Mouse (Mus musculus) kidney, embryonic 14.5 days (tissue): ENCODE results near the gene Blmh. TPM values are rescaled to one million over a fixed set of nuclear protein-coding genes. Genes with fewer than 3 reads are reported as not detected.
A peak's percentile ranks its signal among the peaks of the same experiment; 100 is the strongest.
"Not testable (repeated sequence)": the region's sequence is repeated elsewhere in the genome, so short reads cannot be mapped to it uniquely, and the experiment has no call there.

Experiments
- ATAC-seq: fragments of 200-750 bp; cut with Nextera tagmentation; 2 replicates; pipeline ENCODE4 v1.8.0; 2017; ENCODE audit warnings: moderate number of reproducible peaks, mild to moderate bottlenecking, moderate TSS enrichment, moderate library complexity; ENCODE audit not compliant: low FRiP score, low TSS enrichment
- H3K27ac ChIP-seq: fragments of 300-500 bp; sonication (generic); 2 replicates; pipeline ENCODE4 v1.5.1; 2014; ENCODE audit warnings: low read depth, mild to moderate bottlenecking, low read length, moderate library complexity, mixed read lengths
- H3K27me3 ChIP-seq: fragments of 300-500 bp; sonication (generic); 2 replicates; pipeline ENCODE4 v1.6.1; 2014; ENCODE audit warnings: mild to moderate bottlenecking, low read length; ENCODE audit not compliant: control insufficient read depth, insufficient read depth
- H3K36me3 ChIP-seq: fragments of 300-500 bp; sonication (generic); 2 replicates; pipeline ENCODE4 v1.6.1; 2014; ENCODE audit warnings: low read length, mixed read lengths; ENCODE audit not compliant: control insufficient read depth, insufficient read depth
- H3K4me1 ChIP-seq: fragments of 300-500 bp; sonication (generic); 2 replicates; pipeline ENCODE4 v1.6.1; 2014; ENCODE audit warnings: low read length, mixed read lengths; ENCODE audit not compliant: control insufficient read depth, insufficient read depth
- H3K4me2 ChIP-seq: fragments of 300-500 bp; sonication (generic); replicated peaks from 2 replicates; pipeline ENCODE4 v1.6.1; 2014; ENCODE audit warnings: low read depth, mild to moderate bottlenecking, low read length
- H3K4me3 ChIP-seq: fragments of 300-500 bp; sonication (generic); 2 replicates; pipeline ENCODE4 v1.5.1; 2014; ENCODE audit warnings: mild to moderate bottlenecking, low read length
- H3K9ac ChIP-seq: fragments of 300-500 bp; sonication (generic); 2 replicates; pipeline ENCODE4 v1.6.1; 2014; ENCODE audit warnings: low read depth, mild to moderate bottlenecking, low read length, moderate library complexity
- H3K9me3 ChIP-seq: fragments of 300-500 bp; sonication (generic); 2 replicates; pipeline ENCODE4 v1.6.1; 2016; ENCODE audit warnings: low read length; ENCODE audit not compliant: control insufficient read depth
- WGBS: fragments of 180-500 bp; shearing (Covaris S2); extraction: QIAGEN DNeasy Blood & Tissue Kit; methylation state at CpG from one replicate; pipeline ENCODE4 v1.1.7; 2014; 5-methylcytosine and 5-hydroxymethylcytosine counted together
- polyA plus RNA-seq: library from polyadenylated mRNA; unstranded; fragments of >200 nt; fragmentation: Nextera tagmentation; extraction: Ambion mirVana; gene quantifications from 2 replicates; pipeline ENCODE4 v1.2.1, GENCODE M21; 2014

The Blmh gene
- polyA plus RNA-seq, 1 experiment from 2014 or later, result 160 TPM

DNA sequence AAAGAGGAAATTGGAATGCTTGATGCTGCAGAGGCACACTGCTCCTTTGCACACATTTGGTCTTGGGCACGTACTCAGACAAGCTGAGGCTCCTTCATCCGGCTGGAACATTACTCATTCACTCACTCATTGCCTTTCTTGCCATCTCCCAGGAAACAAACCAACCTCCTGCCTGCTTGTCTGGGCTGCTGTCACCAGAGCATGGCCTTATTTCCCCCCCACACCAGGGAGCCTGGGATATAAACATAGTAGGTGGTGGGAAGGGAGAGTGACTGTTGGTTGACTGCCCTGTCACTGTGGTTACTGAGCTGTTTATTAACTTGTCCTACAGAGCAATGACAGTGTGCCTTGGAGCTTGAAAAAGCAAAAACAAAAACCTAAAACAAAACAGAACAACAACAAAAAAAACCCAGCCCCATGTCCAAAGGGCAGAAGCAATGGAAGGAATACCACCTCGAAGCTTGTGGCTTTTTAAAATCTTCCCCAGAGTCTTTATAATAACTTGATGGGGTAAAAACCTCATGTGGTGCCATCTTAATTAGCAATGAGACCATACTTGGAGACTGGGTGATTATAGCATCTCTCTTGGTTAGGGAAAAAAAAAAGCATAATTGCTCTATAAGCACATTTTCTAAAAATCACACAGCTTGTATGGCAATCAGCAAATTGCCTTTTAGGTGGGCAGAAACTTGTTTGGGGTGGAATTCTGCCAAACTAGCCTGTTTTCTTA is 13.1 kb upstream of the Blmh start:
- ATAC-seq, result peak; percentile 90
- H3K27ac ChIP-seq, result peak overlapping the region; percentile 71
- no peaks in the 10 kb centered on the region for H3K27me3 ChIP-seq
- WGBS, result 47% methylated on average over 3 of the region's 3 CpGs
- H3K4me1 ChIP-seq, result peaks cover 20% of the 10 kb centered on the region; the same call in 1 of the 2 replicates
- H3K4me2 ChIP-seq, result no peak overlapping the region
- H3K36me3 ChIP-seq, result no peaks in the 10 kb centered on the region
- no peaks in the 10 kb centered on the region for H3K9me3 ChIP-seq
- no peak overlapping the region for H3K4me3 ChIP-seq
- H3K9ac ChIP-seq, result no peak overlapping the region

DNA sequence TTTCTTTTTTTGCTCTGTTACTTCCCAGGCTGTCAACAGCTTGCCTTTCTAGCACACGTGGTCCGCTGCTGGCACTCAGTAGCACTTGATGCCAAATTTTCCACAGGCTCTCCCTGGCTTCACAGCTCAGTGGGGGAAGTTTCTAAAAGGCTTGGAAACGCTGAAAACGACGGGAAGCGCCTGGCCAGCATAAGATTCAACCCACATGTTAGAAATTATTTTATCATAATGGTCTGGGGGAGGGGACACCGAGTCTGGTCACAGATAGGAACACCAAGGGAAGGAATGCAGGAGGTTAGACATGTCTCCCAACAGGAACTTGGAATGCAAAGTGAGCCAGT is 12.6 kb upstream of the Blmh start:
- Histone ChIP-seq H3K27me3 (no peaks in the 10 kb centered on the region), H3K4me2 (no peak overlapping the region), H3K36me3 (no peaks in the 10 kb centered on the region), H3K9me3 (no peaks in the 10 kb centered on the region), H3K4me3 (no peak overlapping the region), H3K27ac (peak overlapping the region; percentile 45), H3K4me1 (peaks cover 23% of the 10 kb centered on the region; the same call in 1 of the 2 replicates), H3K9ac (no peak overlapping the region)
- no peak for ATAC-seq
- 46% methylated on average over 7 of the region's 7 CpGs for WGBS

GRCm38 (mm10) chr11:76914366-76914765 is 10.2 kb upstream of the Blmh start:
- no peak for ATAC-seq
- no peaks in the 10 kb centered on the region for H3K36me3 ChIP-seq
- H3K27ac ChIP-seq, result no peak overlapping the region
- WGBS, result 65% methylated on average over 7 of the region's 7 CpGs
- H3K27me3 ChIP-seq, result no peaks in the 10 kb centered on the region
- no peak overlapping the region for H3K4me2 ChIP-seq
- H3K4me1 ChIP-seq, result peaks cover 29% of the 10 kb centered on the region; the same call in 1 of the 2 replicates
- H3K4me3 ChIP-seq, result no peak overlapping the region
- H3K9ac ChIP-seq, result no peak overlapping the region
- H3K9me3 ChIP-seq, result no peaks in the 10 kb centered on the region

GRCm38 (mm10) chr11:76916539-76917229 is 7.9 kb upstream of the Blmh start:
- H3K4me3 ChIP-seq, result no peak overlapping the region; the same call in 1 of the 2 replicates

GRCm38 (mm10) chr11:76917230-76917548 is 7.4 kb upstream of the Blmh start:
- Histone ChIP-seq H3K4me2 (peak overlapping the region; percentile 17), H3K4me1 (peaks cover 24% of the 10 kb centered on the region; the same call in 1 of the 2 replicates), H3K4me3 (no peak overlapping the region; the same call in 1 of the 2 replicates), H3K27me3 (no peaks in the 10 kb centered on the region), H3K9me3 (no peaks in the 10 kb centered on the region), H3K27ac (peak overlapping the region; percentile 10), H3K36me3 (no peaks in the 10 kb centered on the region), H3K9ac (no peak overlapping the region)
- ATAC-seq, result peak; percentile 45; the same call in 1 of the 2 replicates
- 34% methylated on average over 3 of the region's 3 CpGs for WGBS

More at GRCm38 (mm10) chr11:76916539-76917229, 7.9 kb upstream of the Blmh start:
- H3K36me3 ChIP-seq, result no peaks in the 10 kb centered on the region
- peak; percentile 75 for ATAC-seq
- no peaks in the 10 kb centered on the region for H3K9me3 ChIP-seq
- 14% methylated on average over 13 of the region's 13 CpGs for WGBS
- no peak overlapping the region for H3K9ac ChIP-seq
- H3K27me3 ChIP-seq, result no peaks in the 10 kb centered on the region
- peak overlapping the region; percentile 17 for H3K4me2 ChIP-seq
- H3K27ac ChIP-seq, result peak overlapping the region; percentile 10; the same call in 1 of the 2 replicates
- H3K4me1 ChIP-seq, result peaks cover 29% of the 10 kb centered on the region; the same call in 1 of the 2 replicates

GRCm38 (mm10) chr11:76920607-76921006 is 4.0 kb upstream of the Blmh start:
- Histone ChIP-seq H3K9ac (no peak overlapping the region), H3K4me2 (no peak overlapping the region), H3K36me3 (no peaks in the 10 kb centered on the region), H3K9me3 (no peaks in the 10 kb centered on the region), H3K27me3 (no peaks in the 10 kb centered on the region), H3K27ac (no peak overlapping the region), H3K4me3 (no peak overlapping the region), H3K4me1 (peaks cover 12% of the 10 kb centered on the region; the same call in 1 of the 2 replicates)
- WGBS, result 56% methylated on average over 1 of the region's 1 CpGs
- ATAC-seq, result no peak

- H3K4me1 ChIP-seq, H3K4me3 ChIP-seq, H3K27me3 ChIP-seq, ATAC-seq, H3K4me2 ChIP-seq, H3K36me3 ChIP-seq, H3K27ac ChIP-seq, H3K9ac ChIP-seq, H3K9me3 ChIP-seq: not testable (repeated sequence)
- WGBS, result 71% methylated on average over 8 of the region's 8 CpGs
Observed at GRCm38 (mm10) chr11:76928586-76928985, 4.0 kb downstream of the Blmh start.

- WGBS, result 51% methylated on average over 3 of the region's 3 CpGs
- Histone ChIP-seq H3K4me1 (no peaks in the 10 kb centered on the region), H3K4me2 (no peak overlapping the region), H3K27ac (no peak overlapping the region), H3K9me3 (no peaks in the 10 kb centered on the region), H3K36me3 (no peaks in the 10 kb centered on the region), H3K27me3 (no peaks in the 10 kb centered on the region), H3K9ac (no peak overlapping the region), H3K4me3 (no peak overlapping the region)
- no peak for ATAC-seq
Observed at GRCm38 (mm10) chr11:76933209-76933608, 8.6 kb downstream of the Blmh start.

DNA sequence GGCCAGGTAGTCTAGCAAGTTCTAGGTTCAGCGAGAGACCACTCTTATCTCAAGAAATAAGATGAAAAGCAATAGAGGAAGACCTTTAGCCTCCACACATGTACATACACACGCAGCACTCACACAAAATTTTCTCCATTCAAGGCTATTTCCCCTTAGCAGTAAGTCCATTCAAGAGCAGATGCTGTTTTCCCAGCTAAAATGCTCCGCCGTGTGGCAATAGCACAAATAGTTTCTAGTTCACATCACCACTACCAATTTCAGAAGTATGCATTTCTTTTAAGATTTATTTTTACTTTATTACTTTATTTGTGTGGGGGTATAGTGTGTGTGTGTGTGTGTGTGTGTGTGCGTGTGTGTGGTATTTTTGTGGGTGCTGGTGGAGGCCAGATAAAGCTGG is 12.0 kb downstream of the Blmh start:
- Histone ChIP-seq H3K36me3 (no peaks in the 10 kb centered on the region), H3K9ac (no peak overlapping the region), H3K4me3 (no peak overlapping the region), H3K4me1 (no peaks in the 10 kb centered on the region), H3K27ac (no peak overlapping the region), H3K27me3 (no peaks in the 10 kb centered on the region), H3K9me3 (no peaks in the 10 kb centered on the region), H3K4me2 (no peak overlapping the region)
- WGBS, result 74% methylated on average over 5 of the region's 5 CpGs
- ATAC-seq, result no peak
